Mouse (Mus musculus) brain, adult 10 weeks (tissue): Measurements from ENCODE around the gene Chm. TPM values are rescaled to one million over a fixed set of nuclear protein-coding genes. Genes with fewer than 3 reads are reported as not detected.

Experiments
- polyA plus RNA-seq: library from polyadenylated mRNA; stranded (reverse); fragments of 350-450 nt; fragmentation: Illumina TruSeq; extraction: RNeasy Lipid Tissue Mini Kit (QIAGEN cat#74804); gene quantifications from one replicate; pipeline ENCODE4 v1.2.3, GENCODE M21; 2015; ENCODE audit warnings: low read depth, low replicate concordance

Chm gene
- 39.5 TPM for polyA plus RNA-seq

DNA sequence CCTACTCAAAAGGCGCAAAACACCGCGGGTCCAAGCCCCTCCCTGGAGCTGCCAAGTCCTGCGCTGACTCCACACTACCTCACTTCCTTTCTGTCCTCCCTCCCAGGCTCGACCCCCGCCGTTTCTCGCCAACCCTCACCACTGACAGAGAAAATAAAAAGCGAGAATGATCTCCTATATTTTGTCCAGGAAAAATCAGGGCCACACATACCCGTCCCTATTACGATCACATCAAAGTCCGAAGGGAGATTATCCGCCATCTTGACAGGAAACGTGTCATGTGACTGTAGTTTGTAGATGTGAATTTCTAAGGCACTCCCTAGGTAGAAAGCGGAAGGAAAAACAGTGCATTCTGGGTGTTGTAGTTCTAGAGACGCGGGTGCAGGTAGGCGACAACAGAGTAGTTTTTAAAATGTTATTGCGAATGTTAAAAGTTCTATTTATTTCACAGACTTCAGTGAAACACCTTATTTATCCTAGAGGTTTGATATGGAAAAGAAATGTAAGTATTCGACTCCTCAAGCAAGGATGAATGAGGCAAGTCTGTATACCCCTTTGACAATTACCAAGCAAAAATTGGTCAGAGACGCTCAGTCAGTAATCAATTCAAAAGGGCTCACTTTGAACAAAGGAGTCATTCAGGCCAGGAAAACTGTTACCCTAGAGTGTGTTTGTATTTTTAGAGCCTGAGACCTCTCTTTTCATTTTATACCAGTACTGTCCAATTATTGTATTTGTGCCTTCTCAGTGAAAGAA is at the start of gene Chm:
TSS of gene Chm (minus strand) at position 288 of the 756 bp plus-strand sequence.

Other genes with a start within 250 kb of the Chm start
- 0.91 TPM for gene Dach2, start 112.0 kb upstream of the Chm start, polyA plus RNA-seq